ENCODE assay signal across 1 mouse cellular context in the genomic region with DNA sequence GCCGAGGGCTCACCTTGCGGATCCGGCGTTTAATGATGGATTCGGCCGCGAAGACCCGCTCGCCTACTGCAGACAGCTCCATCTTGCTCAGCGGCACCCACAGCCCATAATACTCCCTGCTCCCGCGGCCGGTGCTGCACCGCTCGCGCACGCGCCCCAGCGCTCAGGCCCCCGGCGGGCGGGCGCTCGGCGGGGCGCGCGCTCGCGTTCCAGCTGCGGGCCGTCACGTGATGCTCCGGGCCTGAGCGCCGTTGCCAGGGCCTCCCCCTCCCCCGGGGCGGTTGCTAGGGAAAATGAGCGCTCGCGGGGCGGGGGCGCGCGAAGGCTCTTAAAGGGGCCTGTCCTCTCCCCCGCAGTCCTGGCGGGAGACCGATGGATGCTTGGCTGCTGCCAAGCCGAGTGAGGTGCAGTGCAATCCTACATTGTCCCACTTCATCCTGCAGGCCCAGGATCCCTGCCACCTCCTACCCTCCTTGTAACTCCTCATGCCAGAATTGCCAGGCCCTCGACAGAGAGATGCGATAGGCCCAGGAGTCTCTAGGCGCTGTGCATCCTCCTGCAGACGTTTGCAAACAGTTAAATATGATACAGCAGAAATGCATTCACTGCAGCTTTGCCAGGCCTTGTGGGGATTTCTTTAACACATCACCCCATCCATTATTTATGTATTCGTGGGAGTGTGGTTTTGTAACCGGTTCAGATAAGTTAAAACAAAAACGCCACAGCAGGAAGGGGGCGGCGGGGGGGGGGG.
TF ChIP-seq lines count a peak whose summit lies in the region.

A gene (minus strand): TSS at position 108 of the 751 bp plus-strand sequence.
A gene (minus strand): TSS at position 559 of the 751 bp plus-strand sequence.

TF ChIP-seq in MEL, 35 proteins besides CTCF, POLR2A, EP300 and RAD21 (continued from another document):
- TF ChIP-seq MYB (IDR thresholded peaks at IDR 0.05; ENCODE audit: low read depth, low read length) (no peak), ZMIZ1 (IDR thresholded peaks at IDR 0.05; ENCODE audit: low read depth, low read length) (no peak), POLR2AphosphoS5 (IDR thresholded peaks at IDR 0.05; ENCODE audit: borderline replicate concordance, low read depth, low read length) (no peak), ETS1 (IDR thresholded peaks at IDR 0.05; ENCODE audit: low read depth, low read length) (peak; percentile 45; the same call in 1 of the 2 replicates), ZNF384 (IDR thresholded peaks at IDR 0.05; ENCODE audit: low read depth, low read length) (no peak), ZC3H11A (IDR thresholded peaks at IDR 0.05; ENCODE audit: low read depth, low read length) (no peak), JUND (IDR thresholded peaks at IDR 0.05; ENCODE audit: low read depth, low read length) (no peak), GATA1 (IDR thresholded peaks at IDR 0.05; ENCODE audit: low read depth, low read length) (no peak), HCFC1 (IDR thresholded peaks at IDR 0.05; ENCODE audit: low read depth, low read length) (0 out of 2 replicates have a peak, but pooled peaks have one; percentile 33), TBP (IDR thresholded peaks at IDR 0.05; ENCODE audit: low read depth, low read length) (0 out of 2 replicates have a peak, but pooled peaks have one; percentile 23), UBTF (IDR thresholded peaks at IDR 0.05; ENCODE audit: borderline replicate concordance, insufficient read depth, low read depth, low read length) (no peak), E2F4 (IDR thresholded peaks at IDR 0.05; ENCODE audit: borderline replicate concordance, low read depth, low read length) (0 out of 2 replicates have a peak, but pooled peaks have one; percentile 14), ZKSCAN1 (IDR thresholded peaks at IDR 0.05; ENCODE audit: low read depth, low read length) (no peak), TCF12 (IDR thresholded peaks at IDR 0.05; ENCODE audit: low read depth, low read length) (no peak), CHD2 (IDR thresholded peaks at IDR 0.05; ENCODE audit: low read length) (no peak), SIN3A (IDR thresholded peaks at IDR 0.05; ENCODE audit: low read length) (peak; percentile 79), SMC3 (IDR thresholded peaks at IDR 0.05; ENCODE audit: low read depth, low read length) (no peak), ELF1 (IDR thresholded peaks at IDR 0.05; ENCODE audit: low read depth, low read length) (no peak)
